ENCODE assay signal across 10 mouse cellular contexts in the genomic region with DNA sequence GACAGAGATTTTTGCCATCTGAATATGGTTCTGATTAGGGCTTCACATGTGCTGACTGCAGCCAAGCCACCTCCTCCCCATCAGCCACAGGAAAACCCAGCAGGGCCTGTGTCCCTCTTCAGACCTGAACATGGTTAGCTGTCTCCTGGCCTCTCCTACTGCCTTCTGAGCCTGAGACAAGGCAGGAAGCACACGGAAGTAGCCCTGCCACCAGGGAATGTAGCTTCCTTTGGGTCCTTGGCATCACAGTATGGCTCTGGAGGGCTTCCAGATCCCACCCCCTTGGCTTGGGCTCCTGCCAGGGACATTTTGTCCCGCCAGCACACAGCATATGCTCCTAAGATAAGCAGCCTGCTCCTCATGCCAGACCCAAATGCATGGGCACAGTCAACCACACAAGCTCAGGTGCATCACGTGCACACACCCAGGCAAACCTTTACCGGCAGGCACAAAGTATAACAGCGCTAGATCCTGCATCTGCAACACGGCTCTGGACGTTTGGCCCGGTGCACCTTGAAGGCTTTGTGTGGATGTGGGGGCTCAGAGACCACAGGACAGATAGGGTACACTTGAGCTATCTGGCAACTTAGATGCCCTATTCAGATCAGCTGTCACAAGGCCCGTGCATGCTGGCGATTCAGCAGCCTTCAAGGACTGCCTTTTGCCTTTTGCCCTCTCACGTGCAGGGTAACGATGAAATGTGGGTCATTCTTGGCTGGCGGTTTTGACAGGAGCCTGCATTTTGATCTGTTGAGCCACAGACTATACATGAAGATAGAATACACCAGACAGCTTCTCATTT. TPM values are rescaled to one million over a fixed set of nuclear protein-coding genes. Genes with fewer than 3 reads are reported as not detected.
DNase-seq lines count a peak whose midpoint lies in the region; ATAC-seq and TF ChIP-seq lines count a peak whose summit lies in the region.
"Had no signal": no experiment of that assay in that cellular context is flagged by ENCODE, and none has a peak within 500 bp of the region (broad histone marks: within the 10 kb centered on the region; RNA-seq: fewer than 3 reads in every experiment).

No protein-coding gene starts in this region.

- H3K4me1 ChIP-seq in intestine, embryonic 16.5 days (ENCODE audit: control insufficient read depth, insufficient read depth, low read length): no peaks in the 10 kb centered on the region
- H3K4me1 ChIP-seq in intestine, postnatal 0 days (replicated peaks; ENCODE audit: control insufficient read depth, insufficient read depth, low read length): no peaks in the 10 kb centered on the region
- H3K4me1 ChIP-seq in olfactory bulb, adult 2 months (ENCODE audit: control insufficient read depth, insufficient read depth, low read length): peaks cover 41% of the 10 kb centered on the region
- H3K4me1 ChIP-seq in midbrain, embryonic 14.5 days (ENCODE audit: control insufficient read depth, insufficient read depth, low read length): no peaks in the 10 kb centered on the region

- 0 out of 2 replicates have a peak overlapping the region, but pooled peaks have one; percentile 38 for H3K9ac ChIP-seq in intestine, embryonic 16.5 days (ENCODE audit: low read depth, low read length)
- H3K9ac ChIP-seq in intestine, postnatal 0 days (ENCODE audit: low read depth, low read length): no peak overlapping the region
- no peak overlapping the region for H3K9ac ChIP-seq in midbrain, embryonic 14.5 days (replicated peaks; ENCODE audit: low read length)
- H3K9ac ChIP-seq: neural tube, embryonic 13.5 days had no signal

- no peaks in the 10 kb centered on the region for H3K36me3 ChIP-seq in intestine, embryonic 16.5 days (ENCODE audit: control insufficient read depth, insufficient read depth, low read length)
- H3K36me3 ChIP-seq in intestine, postnatal 0 days (ENCODE audit: control insufficient read depth, insufficient read depth): no peaks in the 10 kb centered on the region
- H3K36me3 ChIP-seq in midbrain, embryonic 14.5 days (ENCODE audit: control insufficient read depth, insufficient read depth, low read length): no peaks in the 10 kb centered on the region
- H3K36me3 ChIP-seq: neural tube, embryonic 13.5 days had no signal

- ATAC-seq in intestine, embryonic 16.5 days: no peak
- ATAC-seq in intestine, postnatal 0 days: no peak
- no peak for ATAC-seq in midbrain, embryonic 14.5 days (ENCODE audit: low FRiP score, low TSS enrichment)

- no peak for TF ChIP-seq CTCF in intestine, postnatal 0 days (IDR thresholded peaks at IDR 0.05; ENCODE audit: low read depth)
- no peak for TF ChIP-seq CTCF in olfactory bulb, adult 2 months (IDR thresholded peaks at IDR 0.05; ENCODE audit: insufficient read depth, low read depth, low read length)

- 78% methylated on average over 13 of the region's 13 CpGs for WGBS in intestine, embryonic 16.5 days
- 83% methylated on average over 13 of the region's 13 CpGs for WGBS in intestine, postnatal 0 days
- 65% methylated on average over 13 of the region's 13 CpGs for WGBS in olfactory bulb, adult 2 months
- WGBS in midbrain, embryonic 14.5 days: 84% methylated on average over 13 of the region's 13 CpGs

- no peak overlapping the region for H3K27ac ChIP-seq in intestine, embryonic 16.5 days (ENCODE audit: low read length)
- H3K27ac ChIP-seq in intestine, postnatal 0 days (ENCODE audit: low read depth, low read length): no peak overlapping the region
- H3K27ac ChIP-seq in olfactory bulb, adult 2 months (ENCODE audit: insufficient read depth, low read depth, low read length): 0 out of 2 replicates have a peak overlapping the region, but pooled peaks have one; percentile 4
- no peak overlapping the region; the same call in 1 of the 2 replicates for H3K27ac ChIP-seq in midbrain, embryonic 14.5 days (replicated peaks; ENCODE audit: low read depth, low read length)
- H3K27ac ChIP-seq: neural tube, embryonic 13.5 days had no signal

- TF ChIP-seq POLR2A in olfactory bulb, adult 2 months (IDR thresholded peaks at IDR 0.05; ENCODE audit: insufficient read depth, low read depth, low read length): no peak

- no peaks in the 10 kb centered on the region for H3K27me3 ChIP-seq in intestine, embryonic 16.5 days (replicated peaks; ENCODE audit: control insufficient read depth, insufficient read depth, low read length)
- H3K27me3 ChIP-seq in intestine, postnatal 0 days (replicated peaks; ENCODE audit: control insufficient read depth, insufficient read depth, low read length): no peaks in the 10 kb centered on the region
- no peaks in the 10 kb centered on the region for H3K27me3 ChIP-seq in midbrain, embryonic 14.5 days (ENCODE audit: control insufficient read depth, insufficient read depth, low read length)
- H3K27me3 ChIP-seq: neural tube, embryonic 13.5 days had no signal

- H3K4me3 ChIP-seq in intestine, embryonic 16.5 days (ENCODE audit: low read length): no peak overlapping the region
- H3K4me3 ChIP-seq in intestine, postnatal 0 days (ENCODE audit: low read depth, low read length): no peak overlapping the region
- H3K4me3 ChIP-seq in olfactory bulb, adult 2 months (ENCODE audit: insufficient read depth, low read depth, low read length): no peak overlapping the region
- no peak overlapping the region for H3K4me3 ChIP-seq in midbrain, embryonic 14.5 days (replicated peaks; ENCODE audit: low read depth, low read length)
- H3K4me3 ChIP-seq: neural tube, embryonic 13.5 days had no signal

- H3K4me2 ChIP-seq in intestine, embryonic 16.5 days (ENCODE audit: low read depth, low read length): no peak overlapping the region
- no peak overlapping the region for H3K4me2 ChIP-seq in intestine, postnatal 0 days (replicated peaks; ENCODE audit: low read depth)
- H3K4me2 ChIP-seq in midbrain, embryonic 14.5 days (ENCODE audit: low read length): no peak overlapping the region
- H3K4me2 ChIP-seq: neural tube, embryonic 13.5 days had no signal

- peak; percentile 98 for DNase-seq in cerebellum, adult 11-12 months
- peak; percentile 36 for DNase-seq in gonadal fat pad, adult 2 months (ENCODE audit: low read depth)
- DNase-seq in layer of hippocampus, adult 9-11 months: peak; percentile 80
- no peak for DNase-seq in thymus, postnatal 14 days
- DNase-seq in midbrain, embryonic 14.5 days: no peak

- no peaks in the 10 kb centered on the region for H3K9me3 ChIP-seq in intestine, embryonic 16.5 days (ENCODE audit: control insufficient read depth, low read length)
- no peaks in the 10 kb centered on the region for H3K9me3 ChIP-seq in intestine, postnatal 0 days (ENCODE audit: control insufficient read depth)
- H3K9me3 ChIP-seq in midbrain, embryonic 14.5 days (ENCODE audit: control insufficient read depth, low read length): no peaks in the 10 kb centered on the region
- H3K9me3 ChIP-seq: neural tube, embryonic 13.5 days had no signal

RNA-seq across cellular contexts. Expression of gene Rcvrn, which starts 27.4 kb away (rescaled TPM):
- not detected in 2 replicates for polyA plus RNA-seq in intestine, embryonic 16.5 days (2015; fragmentation: Nextera tagmentation; extraction: Ambion mirVana)
- polyA plus RNA-seq in intestine, postnatal 0 days (2015; fragmentation: Nextera tagmentation; extraction: Ambion mirVana): not detected in 2 replicates
- polyA plus RNA-seq in gonadal fat pad, adult 2 months (2012; rRNA removed): not detected in 2 replicates
- polyA plus RNA-seq in olfactory bulb, adult 2 months (2012; ENCODE audit: insufficient read depth, insufficient read length, low replicate concordance, missing spikeins): not detected in 2 replicates
- not detected in 2 replicates for polyA plus RNA-seq in midbrain, embryonic 14.5 days (2014; fragmentation: Nextera tagmentation; extraction: Ambion mirVana)
- polyA plus RNA-seq: intestine, embryonic 14.5 days; neural tube, embryonic 13.5 days had no signal

Comparison
In these comparisons a context has a peak if more than half of its experiments do, and no peak if none do; other contexts are left out.
1. DNase-seq: peak in cerebellum, adult 11-12 months (single experiment), gonadal fat pad, adult 2 months (single experiment) and layer of hippocampus, adult 9-11 months (single experiment); none in thymus, postnatal 14 days (single experiment) and midbrain, embryonic 14.5 days (single experiment).